Mouse (Mus musculus) liver, adult 2 months (tissue): ENCODE measurements around the gene Gm44502.

Experiments
- CTCF ChIP-seq: fragments of 200-500 bp; IDR thresholded peaks from 2 replicates; pipeline ENCODE4 v1.5.1; 2011; ENCODE audit warnings: low read depth, low read length, control low read depth
- POLR2A ChIP-seq: fragments of 200-500 bp; IDR thresholded peaks from 2 replicates; pipeline ENCODE4 v1.6.1; 2011; ENCODE audit warnings: low read length, control low read depth; ENCODE audit not compliant: insufficient read depth; ENCODE audit errors: extremely low read depth

GRCm38 (mm10) chr15:89435878-89436277 is 6.4 kb upstream of the Gm44502 start:
- no peak for TF ChIP-seq POLR2A
- TF ChIP-seq CTCF, result no peak
